Mouse (Mus musculus): ENCODE measurements around the gene Pea15a. TPM values are rescaled to one million over a fixed set of nuclear protein-coding genes. Genes with fewer than 3 reads are reported as not detected.

Pea15a gene
- polyA plus RNA-seq, 1 experiment from 2014 or later: 350 TPM

GRCm38 (mm10) chr1:172219451-172220406, 13.1 kb upstream of the Pea15a start, which contains the start of gene Casq1:
Casq1 (minus strand) TSS chr1:172219868.
- WGBS: 78% methylated on average over 17 of the region's 19 CpGs
- no peaks in the 10 kb centered on the region for H3K9me3 ChIP-seq
- peak within 1 kb of the TSS; percentile 1; the same call in 1 of the 2 replicates for H3K27ac ChIP-seq (replicated peaks)
- no peaks in the 10 kb centered on the region for H3K36me3 ChIP-seq
- H3K4me3 ChIP-seq: no peak within 1 kb of the TSS
- no peak for ATAC-seq (ENCODE audit: low FRiP score, low read depth)
- no peak within 1 kb of the TSS for H3K4me2 ChIP-seq (replicated peaks)
- 0 out of 2 replicates have a peak, but pooled peaks cover 5% of the 10 kb centered on the region for H3K27me3 ChIP-seq
- H3K4me1 ChIP-seq: peaks cover 52% of the 10 kb centered on the region
- H3K9ac ChIP-seq (replicated peaks): 0 out of 2 replicates have a peak within 1 kb of the TSS, but pooled peaks have one; percentile 1

DNA sequence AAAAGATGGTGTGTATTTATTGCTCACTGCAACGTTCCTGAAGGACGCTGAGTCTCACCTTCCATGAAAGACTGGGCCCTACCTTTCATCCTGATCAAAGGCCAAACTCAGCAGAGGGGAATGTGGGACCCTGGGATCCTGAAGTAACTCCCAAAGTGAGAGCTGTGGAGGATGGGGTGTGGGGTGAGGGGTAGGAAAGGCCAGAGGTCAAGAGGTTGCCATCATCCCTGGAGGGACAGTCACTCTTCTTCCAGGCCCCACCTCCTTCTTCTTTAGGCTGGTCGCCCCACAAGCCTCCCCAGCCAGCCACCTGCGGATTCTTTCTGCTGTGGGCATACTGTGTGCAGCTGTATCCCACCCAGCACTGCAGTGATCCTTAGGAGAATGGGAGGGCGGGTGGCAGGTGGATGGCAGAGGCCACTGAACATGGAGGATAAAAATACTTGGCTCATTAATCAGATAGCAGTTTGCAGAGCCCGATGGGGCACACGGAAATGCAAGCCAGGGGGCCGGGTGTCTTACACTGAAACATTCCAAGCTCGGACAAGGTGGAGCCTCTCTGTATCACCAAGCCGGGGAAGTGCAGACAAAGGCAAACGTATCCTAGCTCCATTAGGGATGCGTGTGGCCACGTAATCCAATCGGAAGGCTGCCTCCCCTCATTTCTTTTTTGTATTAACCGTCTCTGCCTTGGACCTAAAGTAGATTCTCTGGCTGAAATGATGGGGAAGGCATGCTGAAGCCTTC, 11.7 kb upstream of the Pea15a start:
- Histone ChIP-seq H3K9ac (replicated peaks) (no peak overlapping the region), H3K4me1 (peaks cover 61% of the 10 kb centered on the region), H3K36me3 (no peaks in the 10 kb centered on the region), H3K27ac (replicated peaks) (no peak overlapping the region), H3K4me3 (no peak overlapping the region), H3K27me3 (0 out of 2 replicates have a peak, but pooled peaks cover 5% of the 10 kb centered on the region), H3K4me2 (replicated peaks) (no peak overlapping the region), H3K9me3 (no peaks in the 10 kb centered on the region)
- no peak for ATAC-seq (ENCODE audit: low FRiP score, low read depth)
- 50% methylated on average over 15 of the region's 15 CpGs for WGBS

- H3K4me1 ChIP-seq: peaks cover 65% of the 10 kb centered on the region
- H3K4me3 ChIP-seq: no peak overlapping the region
- no peaks in the 10 kb centered on the region for H3K36me3 ChIP-seq
- peak overlapping the region; percentile 35; the same call in 1 of the 2 replicates for H3K4me2 ChIP-seq (replicated peaks)
- peak overlapping the region; percentile 52; the same call in 1 of the 2 replicates for H3K27ac ChIP-seq (replicated peaks)
- peak; percentile 59 for ATAC-seq (ENCODE audit: low FRiP score, low read depth)
- 2% methylated on average over 5 of the region's 5 CpGs for WGBS
- H3K9ac ChIP-seq (replicated peaks): no peak overlapping the region
- peaks cover 10% of the 10 kb centered on the region; the same call in 1 of the 2 replicates for H3K27me3 ChIP-seq
- H3K9me3 ChIP-seq: no peaks in the 10 kb centered on the region
Measured at GRCm38 (mm10) chr1:172217148-172217547, 10.5 kb upstream of the Pea15a start.

- no peak overlapping the region for H3K27ac ChIP-seq (replicated peaks)
- WGBS: 78% methylated on average over 3 of the region's 3 CpGs
- H3K36me3 ChIP-seq: no peaks in the 10 kb centered on the region
Measured at GRCm38 (mm10) chr1:172214748-172215147, 8.1 kb upstream of the Pea15a start.

GRCm38 (mm10) chr1:172213771-172214170, 7.2 kb upstream of the Pea15a start:
- Histone ChIP-seq H3K9ac (replicated peaks) (no peak overlapping the region), H3K36me3 (no peaks in the 10 kb centered on the region), H3K4me2 (replicated peaks) (no peak overlapping the region), H3K27ac (replicated peaks) (peak overlapping the region; percentile 47), H3K4me3 (no peak overlapping the region), H3K27me3 (peaks cover 10% of the 10 kb centered on the region; the same call in 1 of the 2 replicates), H3K9me3 (no peaks in the 10 kb centered on the region), H3K4me1 (peaks cover 33% of the 10 kb centered on the region)
- peak; percentile 16; the same call in 1 of the 2 replicates for ATAC-seq (ENCODE audit: low FRiP score, low read depth)
- 47% methylated on average over 4 of the region's 4 CpGs for WGBS

More at GRCm38 (mm10) chr1:172214748-172215147, 8.1 kb upstream of the Pea15a start:
- Histone ChIP-seq H3K9ac (replicated peaks) (no peak overlapping the region), H3K9me3 (no peaks in the 10 kb centered on the region), H3K27me3 (peaks cover 10% of the 10 kb centered on the region; the same call in 1 of the 2 replicates), H3K4me1 (peaks cover 41% of the 10 kb centered on the region), H3K4me3 (no peak overlapping the region), H3K4me2 (replicated peaks) (no peak overlapping the region)
- no peak for ATAC-seq (ENCODE audit: low FRiP score, low read depth)

DNA sequence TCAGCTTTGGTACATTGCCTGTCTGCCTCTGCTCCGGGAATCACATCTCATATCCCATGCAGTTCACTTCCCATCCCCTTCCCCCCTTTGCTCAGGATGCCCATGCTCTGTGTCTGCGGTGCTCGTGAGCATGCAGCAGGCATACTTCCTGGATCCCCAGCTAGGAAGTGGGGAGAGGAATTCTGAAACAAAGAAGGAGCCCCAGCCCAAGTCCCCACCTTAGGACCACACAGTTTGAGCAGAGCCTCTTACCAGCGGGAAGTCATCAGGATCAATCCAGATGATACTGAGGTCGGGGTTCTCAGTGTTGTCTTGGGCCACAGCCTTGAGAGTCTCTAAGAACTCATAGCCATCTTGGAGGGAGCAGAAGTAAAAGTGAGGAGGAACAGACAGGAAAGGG, 6.2 kb upstream of the Pea15a start:
- no peak for ATAC-seq (ENCODE audit: low FRiP score, low read depth)
- Histone ChIP-seq H3K4me3 (no peak overlapping the region), H3K36me3 (no peaks in the 10 kb centered on the region), H3K4me2 (replicated peaks) (no peak overlapping the region), H3K9me3 (no peaks in the 10 kb centered on the region), H3K9ac (replicated peaks) (no peak overlapping the region), H3K27ac (replicated peaks) (no peak overlapping the region), H3K27me3 (peaks cover 10% of the 10 kb centered on the region; the same call in 1 of the 2 replicates), H3K4me1 (peaks cover 27% of the 10 kb centered on the region)
- 56% methylated on average over 5 of the region's 5 CpGs for WGBS

- Histone ChIP-seq H3K27ac (replicated peaks) (peak overlapping the region; percentile 95), H3K9me3 (no peaks in the 10 kb centered on the region), H3K4me2 (replicated peaks) (peak overlapping the region; percentile 95), H3K9ac (replicated peaks) (no peak overlapping the region), H3K27me3 (no peaks in the 10 kb centered on the region), H3K36me3 (no peaks in the 10 kb centered on the region), H3K4me1 (peaks cover 51% of the 10 kb centered on the region), H3K4me3 (peak overlapping the region; percentile 73; the same call in 1 of the 2 replicates)
- no peak for ATAC-seq (ENCODE audit: low FRiP score, low read depth)
- WGBS: 11% methylated on average over 7 of the region's 7 CpGs
Measured at GRCm38 (mm10) chr1:172207111-172207584, 544 bp upstream of the Pea15a start.

GRCm38 (mm10) chr1:172205741-172206087, 890 bp downstream of the Pea15a start:
- no peak for ATAC-seq (ENCODE audit: low FRiP score, low read depth)
- WGBS: 7% methylated on average over 3 of the region's 3 CpGs
- peaks cover 65% of the 10 kb centered on the region for H3K4me1 ChIP-seq

GRCm38 (mm10) chr1:172204814-172205740, 1.5 kb downstream of the Pea15a start:
- WGBS: 21% methylated on average over 15 of the region's 15 CpGs
- Histone ChIP-seq H3K27me3 (no peaks in the 10 kb centered on the region), H3K4me2 (replicated peaks) (peak overlapping the region; percentile 95), H3K36me3 (peaks cover 5% of the 10 kb centered on the region), H3K9ac (replicated peaks) (peak overlapping the region; percentile 92), H3K4me3 (peak overlapping the region; percentile 73), H3K27ac (replicated peaks) (peak overlapping the region; percentile 95), H3K4me1 (peaks cover 72% of the 10 kb centered on the region), H3K9me3 (no peaks in the 10 kb centered on the region)
- no peak for ATAC-seq (ENCODE audit: low FRiP score, low read depth)

More at GRCm38 (mm10) chr1:172205741-172206087, 890 bp downstream of the Pea15a start:
- peak overlapping the region; percentile 95 for H3K27ac ChIP-seq (replicated peaks)
- H3K36me3 ChIP-seq: no peaks in the 10 kb centered on the region
- peak overlapping the region; percentile 95 for H3K4me2 ChIP-seq (replicated peaks)
- peak overlapping the region; percentile 92 for H3K9ac ChIP-seq (replicated peaks)
- H3K4me3 ChIP-seq: peak overlapping the region; percentile 73
- no peaks in the 10 kb centered on the region for H3K9me3 ChIP-seq
- no peaks in the 10 kb centered on the region for H3K27me3 ChIP-seq

- no peak for ATAC-seq (ENCODE audit: low FRiP score, low read depth)
- Histone ChIP-seq H3K27me3 (no peaks in the 10 kb centered on the region), H3K9me3 (no peaks in the 10 kb centered on the region), H3K4me3 (peak overlapping the region; percentile 73), H3K27ac (replicated peaks) (peak overlapping the region; percentile 95), H3K9ac (replicated peaks) (peak overlapping the region; percentile 92), H3K36me3 (peaks cover 14% of the 10 kb centered on the region), H3K4me1 (peaks cover 79% of the 10 kb centered on the region), H3K4me2 (replicated peaks) (peak overlapping the region; percentile 95)
- 6% methylated on average over 9 of the region's 9 CpGs for whole genome bisulfite sequencing
Measured at GRCm38 (mm10) chr1:172204033-172204813, 2.4 kb downstream of the Pea15a start.
